Mouse (Mus musculus): ENCODE measurements around the gene Fgf15. TPM values are rescaled to one million over a fixed set of nuclear protein-coding genes. Genes with fewer than 3 reads are reported as not detected.

Fgf15 gene
- polyA plus RNA-seq, 1 experiment from 2014 or later, result 78.7 TPM

DNA sequence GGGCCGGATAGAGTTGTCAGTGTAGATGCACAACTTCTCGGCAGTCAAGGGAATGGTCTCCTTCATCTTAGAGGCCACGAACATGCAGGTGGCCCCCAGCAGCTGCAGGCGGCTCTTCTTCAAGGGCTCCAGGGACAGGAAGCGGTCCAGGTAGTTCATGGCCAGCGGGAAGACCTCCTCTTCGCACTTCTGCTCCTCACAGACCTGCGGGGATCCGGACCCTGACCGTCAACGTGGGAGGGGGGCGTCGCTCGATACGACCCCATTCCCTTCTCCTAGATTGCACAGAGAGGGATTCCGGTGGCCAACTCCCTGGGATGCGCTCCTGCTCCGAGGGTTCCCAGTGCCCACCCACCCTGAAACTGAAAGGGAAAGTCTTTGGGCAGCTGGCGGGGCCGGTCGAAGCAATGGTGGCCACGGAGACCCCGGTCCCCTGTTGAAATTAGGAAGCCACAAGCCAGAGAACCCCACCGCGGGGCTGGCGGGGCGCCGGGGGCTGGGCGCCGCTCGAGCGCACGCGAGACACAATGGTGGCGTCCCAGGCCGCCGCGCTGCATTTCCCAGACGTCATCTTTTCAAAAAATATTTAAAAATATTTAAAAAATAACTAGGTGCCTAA, 41.7 kb downstream of the Fgf15 start:
- Histone ChIP-seq H3K9me3 (no peaks in the 10 kb centered on the region), H3K27me3 (ENCODE audit: poor library complexity, severe bottlenecking) (peaks cover 28% of the 10 kb centered on the region; the same call in 1 of the 2 replicates), H3K4me1 (peaks cover 67% of the 10 kb centered on the region), H3K36me3 (replicated peaks) (peaks cover 51% of the 10 kb centered on the region), H3K27ac (peak overlapping the region; percentile 99), H3K4me3 (peak overlapping the region; percentile 88)
- WGBS, result under 1% methylated on average over 39 of the region's 39 CpGs
- DNase-seq (ENCODE audit: extremely low spot score, low spot score), result peak; percentile 50

DNA sequence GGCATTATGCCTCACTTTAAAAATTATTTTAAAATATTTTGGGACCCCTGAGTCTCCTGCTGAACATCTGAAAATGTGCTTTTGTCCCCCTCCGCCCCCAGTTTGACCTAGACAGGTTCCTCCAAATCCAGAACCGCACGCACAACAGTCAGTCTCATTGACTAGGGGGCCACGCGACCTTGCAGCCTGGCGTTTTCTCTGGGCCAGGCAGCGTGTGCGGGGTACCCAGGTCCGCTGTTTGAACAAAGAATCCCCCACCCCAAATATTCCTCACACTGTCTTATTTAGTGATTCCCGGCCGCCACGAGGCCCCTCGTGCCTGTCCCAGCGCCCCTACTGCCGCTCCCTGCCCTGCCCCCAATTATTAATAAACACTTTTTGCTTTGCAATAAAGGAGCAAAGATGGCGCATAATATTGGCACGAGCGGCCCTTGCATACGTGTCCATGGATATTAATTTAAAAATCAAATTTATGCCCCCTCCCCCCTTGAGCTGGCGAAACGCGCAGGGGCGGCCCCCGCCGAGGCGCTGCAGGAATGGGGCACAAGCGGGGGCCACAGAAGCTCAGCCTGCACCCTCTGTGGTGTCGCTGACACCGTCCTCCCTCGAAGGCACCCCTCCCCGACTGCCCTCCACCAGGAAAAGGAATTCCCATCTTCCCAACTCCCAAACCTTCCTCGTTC, 42.5 kb downstream of the Fgf15 start:
- Histone ChIP-seq H3K4me1 (peaks cover 75% of the 10 kb centered on the region), H3K27ac (peak overlapping the region; percentile 99), H3K4me3 (peak overlapping the region; percentile 88), H3K9me3 (no peaks in the 10 kb centered on the region), H3K36me3 (replicated peaks) (peaks cover 43% of the 10 kb centered on the region), H3K27me3 (ENCODE audit: poor library complexity, severe bottlenecking) (peaks cover 33% of the 10 kb centered on the region)
- DNase-seq (ENCODE audit: extremely low spot score, low spot score), result peak; percentile 33
- under 1% methylated on average over 32 of the region's 32 CpGs for WGBS

- Histone ChIP-seq H3K4me1 (peaks cover 77% of the 10 kb centered on the region), H3K27ac (peak within 1 kb of the TSS; percentile 99), H3K27me3 (ENCODE audit: poor library complexity, severe bottlenecking) (peaks cover 39% of the 10 kb centered on the region), H3K4me3 (peak within 1 kb of the TSS; percentile 88), H3K36me3 (replicated peaks) (peaks cover 36% of the 10 kb centered on the region), H3K9me3 (no peaks in the 10 kb centered on the region)
- DNase-seq (ENCODE audit: extremely low spot score, low spot score), result peak; percentile 90
- WGBS, result under 1% methylated on average over 43 of the region's 45 CpGs
Measured at GRCm38 (mm10) chr7:144939344-144940002, 43.1 kb downstream of the Fgf15 start, which contains the start of gene Ccnd1. Gene Ccnd1, minus strand, starts transcription at chr7:144939925.

DNA sequence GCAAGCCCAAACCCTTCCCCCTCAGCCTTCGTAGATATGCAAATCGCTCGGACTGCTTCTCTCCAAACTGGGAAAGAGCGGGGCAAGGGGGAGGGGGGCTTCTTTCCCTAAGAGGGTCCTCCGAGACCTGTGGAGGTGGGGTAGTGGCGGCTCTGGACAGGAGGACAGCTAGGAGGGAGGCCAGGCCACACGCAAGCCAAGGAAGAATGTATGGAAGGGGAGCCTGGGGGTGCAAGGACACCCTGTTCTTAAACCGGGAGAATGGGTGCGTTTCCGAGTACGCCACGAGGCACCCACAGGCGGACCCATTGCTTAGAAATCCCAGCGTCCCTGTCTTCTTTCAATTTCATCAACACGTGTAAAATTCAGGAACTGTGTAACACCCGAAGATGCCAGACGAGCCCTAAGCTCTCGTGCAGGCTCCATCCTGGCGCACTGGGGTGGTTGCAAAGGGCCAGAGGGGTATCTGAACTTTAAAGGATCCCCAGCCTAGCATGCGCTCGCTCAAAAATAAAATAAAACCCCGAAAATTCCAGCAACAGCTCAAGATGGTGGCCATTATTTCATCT, 43.8 kb downstream of the Fgf15 start:
- peaks cover 39% of the 10 kb centered on the region for H3K27me3 ChIP-seq (ENCODE audit: poor library complexity, severe bottlenecking)
- H3K4me3 ChIP-seq, result peak overlapping the region; percentile 88
- no peak for DNase-seq (ENCODE audit: extremely low spot score, low spot score)
- H3K4me1 ChIP-seq, result peaks cover 75% of the 10 kb centered on the region
- peak overlapping the region; percentile 99 for H3K27ac ChIP-seq
- under 1% methylated on average over 22 of the region's 22 CpGs for WGBS
- H3K36me3 ChIP-seq (replicated peaks), result peaks cover 30% of the 10 kb centered on the region
- no peaks in the 10 kb centered on the region for H3K9me3 ChIP-seq

DNA sequence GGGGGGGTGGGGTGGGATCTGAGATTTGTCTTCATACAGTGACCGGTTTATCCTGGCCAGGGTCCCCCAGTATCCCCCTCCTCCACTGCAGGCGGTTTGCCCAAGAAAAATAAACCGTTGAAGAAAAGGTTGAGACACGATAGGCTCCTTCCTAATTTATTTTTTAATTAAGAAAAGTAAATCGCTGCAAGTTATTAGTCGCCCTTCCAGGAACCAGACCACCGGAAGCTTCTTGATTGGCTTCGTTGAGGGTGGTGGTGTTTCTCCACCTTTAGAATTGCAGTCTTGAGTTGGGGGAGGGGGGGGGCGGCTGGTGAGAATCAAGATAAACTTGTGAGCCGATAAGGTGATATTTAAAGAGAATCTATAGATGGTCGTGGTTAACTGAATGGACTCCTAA, 44.3 kb downstream of the Fgf15 start:
- under 1% methylated on average over 11 of the region's 11 CpGs for WGBS
- Histone ChIP-seq H3K9me3 (no peaks in the 10 kb centered on the region), H3K4me3 (peak overlapping the region; percentile 88), H3K4me1 (peaks cover 73% of the 10 kb centered on the region), H3K27me3 (ENCODE audit: poor library complexity, severe bottlenecking) (peaks cover 39% of the 10 kb centered on the region), H3K27ac (peak overlapping the region; percentile 99), H3K36me3 (replicated peaks) (peaks cover 25% of the 10 kb centered on the region)
- peak; percentile 46 for DNase-seq (ENCODE audit: extremely low spot score, low spot score)

GRCm38 (mm10) chr7:144941242-144941831, 45.0 kb downstream of the Fgf15 start:
- peak; percentile 97 for DNase-seq (ENCODE audit: extremely low spot score, low spot score)
- peak overlapping the region; percentile 99 for H3K27ac ChIP-seq
- H3K4me3 ChIP-seq, result peak overlapping the region; percentile 88
- no peaks in the 10 kb centered on the region for H3K9me3 ChIP-seq
- H3K4me1 ChIP-seq, result peaks cover 65% of the 10 kb centered on the region
- H3K27me3 ChIP-seq (ENCODE audit: poor library complexity, severe bottlenecking), result peaks cover 39% of the 10 kb centered on the region
- peaks cover 18% of the 10 kb centered on the region for H3K36me3 ChIP-seq (replicated peaks)
- under 1% methylated on average over 39 of the region's 39 CpGs for WGBS

- DNase-seq (ENCODE audit: extremely low spot score, low spot score), result peak; percentile 74
- Histone ChIP-seq H3K36me3 (replicated peaks) (peaks cover 9% of the 10 kb centered on the region), H3K27ac (peak overlapping the region; percentile 99), H3K4me1 (peaks cover 56% of the 10 kb centered on the region), H3K27me3 (ENCODE audit: poor library complexity, severe bottlenecking) (peaks cover 39% of the 10 kb centered on the region), H3K9me3 (no peaks in the 10 kb centered on the region), H3K4me3 (peak overlapping the region; percentile 88)
- under 1% methylated on average over 35 of the region's 35 CpGs for WGBS
Measured at GRCm38 (mm10) chr7:144942071-144942743, 45.9 kb downstream of the Fgf15 start.

GRCm38 (mm10) chr7:144942744-144943135, 46.4 kb downstream of the Fgf15 start:
- no peaks in the 10 kb centered on the region for H3K9me3 ChIP-seq
- H3K27ac ChIP-seq, result peak overlapping the region; percentile 99
- H3K27me3 ChIP-seq (ENCODE audit: poor library complexity, severe bottlenecking), result peaks cover 39% of the 10 kb centered on the region
- peaks cover 51% of the 10 kb centered on the region for H3K4me1 ChIP-seq
- peak overlapping the region; percentile 88 for H3K4me3 ChIP-seq
- WGBS, result 0% methylated on average over 20 of the region's 20 CpGs
- DNase-seq (ENCODE audit: extremely low spot score, low spot score), result peak; percentile 67
- H3K36me3 ChIP-seq (replicated peaks), result peaks cover 4% of the 10 kb centered on the region

DNA sequence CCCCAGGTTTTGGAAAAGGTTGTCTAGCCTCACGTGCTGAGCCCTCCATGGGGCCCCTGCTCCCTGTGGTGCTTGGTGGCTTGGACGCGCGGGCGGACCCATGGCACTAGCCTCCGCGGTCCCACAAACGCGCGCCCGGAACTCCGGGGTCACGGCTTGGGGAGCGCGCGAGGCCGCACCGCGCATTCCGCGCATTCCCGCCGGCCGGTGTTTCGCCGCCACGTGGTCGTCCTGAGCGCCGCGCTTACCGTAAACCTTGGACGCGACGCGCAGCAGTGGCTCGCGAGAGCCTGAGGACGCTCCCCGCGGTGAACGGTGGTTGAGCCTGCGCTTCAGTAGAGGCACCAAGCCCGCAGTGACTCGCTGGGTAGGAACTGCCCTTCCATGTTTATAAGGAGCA, 46.9 kb downstream of the Fgf15 start:
- peak overlapping the region; percentile 99 for H3K27ac ChIP-seq
- peak; percentile 86 for DNase-seq (ENCODE audit: extremely low spot score, low spot score)
- H3K4me1 ChIP-seq, result peaks cover 51% of the 10 kb centered on the region
- WGBS, result under 1% methylated on average over 45 of the region's 45 CpGs
- H3K4me3 ChIP-seq, result peak overlapping the region; percentile 88
- H3K9me3 ChIP-seq, result no peaks in the 10 kb centered on the region
- H3K27me3 ChIP-seq (ENCODE audit: poor library complexity, severe bottlenecking), result peaks cover 39% of the 10 kb centered on the region
- H3K36me3 ChIP-seq (replicated peaks), result no peaks in the 10 kb centered on the region

Other genes with a start within 250 kb of the Fgf15 start
- gene Ano1, start 144.6 kb upstream of the Fgf15 start, polyA plus RNA-seq (2016; fragmentation: Nextera tagmentation; extraction: Ambion mirVana), result 17.9 and 22.3 TPM in 2 replicates
- 0.98 and 1.2 TPM in 2 replicates for gene Fgf3, start 58.4 kb upstream of the Fgf15 start, polyA plus RNA-seq (2016; fragmentation: Nextera tagmentation; extraction: Ambion mirVana)
- gene Fgf4, start 49.2 kb upstream of the Fgf15 start, polyA plus RNA-seq (2016; fragmentation: Nextera tagmentation; extraction: Ambion mirVana), result not detected in 2 replicates
- 24.6 and 26.7 TPM in 2 replicates for gene LTO1, start 18.6 kb downstream of the Fgf15 start, polyA plus RNA-seq (2016; fragmentation: Nextera tagmentation; extraction: Ambion mirVana)
- 233 and 246 TPM in 2 replicates for gene Ccnd1, start 43.4 kb downstream of the Fgf15 start, polyA plus RNA-seq (2016; fragmentation: Nextera tagmentation; extraction: Ambion mirVana)